Mouse (Mus musculus) naive thymus-derived CD4-positive, alpha-beta T cell, adult 2 months (primary cell): ENCODE measurements at regions not wholly inside any gene's neighbourhood (a gene's known extent, or its start where the extent isn't known, plus 50 kb on each side); places are given as distances from the start of the nearest gene placed in this dataset.

Source experiments
- DNase-seq: peaks from one replicate; pipeline ENCODE4 v3.0.0-alpha.2; 2011; ENCODE audit warnings: low read depth

DNA sequence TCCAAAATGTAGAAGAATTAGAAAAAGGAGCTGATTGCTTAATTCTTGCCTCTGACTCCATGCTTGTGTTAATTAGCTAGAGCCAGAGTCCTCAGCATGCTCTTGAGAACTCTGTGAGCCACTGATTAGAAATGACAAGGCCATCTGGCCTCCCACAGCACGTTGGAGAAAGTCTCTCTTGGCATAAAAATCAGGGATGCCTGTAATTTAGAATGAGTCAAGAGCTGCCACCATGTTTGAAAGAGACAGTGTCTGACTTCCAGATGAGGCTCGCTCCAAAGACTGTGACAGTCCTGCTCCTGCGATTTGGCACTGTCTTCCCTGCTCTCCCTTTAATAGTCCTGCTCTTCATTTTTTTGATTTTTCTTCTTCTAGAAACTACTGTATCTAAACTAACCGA, 374.6 kb downstream of the Ipo11 start:
- DNase-seq: no peak

DNA sequence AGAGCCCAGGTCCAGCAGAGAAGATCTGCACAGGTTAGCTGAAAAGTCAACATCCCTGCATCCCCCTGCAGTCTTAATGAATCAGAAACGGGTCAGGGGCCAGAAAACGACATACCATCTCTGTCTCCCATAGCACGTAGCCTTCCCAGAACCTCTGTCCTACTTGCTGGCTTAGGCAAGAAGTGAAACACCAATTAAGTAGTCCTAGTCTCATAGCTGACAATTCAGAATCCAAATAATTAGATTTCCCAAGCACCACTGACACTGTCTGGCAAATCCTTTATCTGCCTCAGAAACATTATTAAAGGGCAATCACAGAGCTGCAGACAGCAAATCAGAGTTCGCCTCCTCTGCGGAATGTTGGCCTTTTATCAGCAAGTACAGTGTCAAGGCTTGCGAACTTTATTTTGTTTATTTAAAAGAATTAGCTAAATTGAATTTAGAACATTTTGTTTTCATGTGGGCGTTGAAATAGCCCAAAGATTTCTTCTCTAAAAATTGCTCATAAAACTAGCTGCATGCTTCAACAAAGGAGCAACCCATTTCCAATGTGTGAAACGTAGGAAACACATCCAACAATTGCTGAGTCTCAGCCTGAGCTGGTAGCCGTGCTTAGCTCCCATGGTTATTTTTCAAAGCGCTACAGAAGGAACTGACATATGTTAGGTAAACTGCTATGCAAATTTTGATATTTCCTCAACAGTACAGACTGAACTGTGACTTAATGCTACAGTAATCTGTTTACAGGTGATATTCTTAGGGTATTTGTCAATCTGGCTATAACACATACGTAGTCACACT, 411.2 kb downstream of the Ipo11 start:
- DNase-seq: no peak

DNA sequence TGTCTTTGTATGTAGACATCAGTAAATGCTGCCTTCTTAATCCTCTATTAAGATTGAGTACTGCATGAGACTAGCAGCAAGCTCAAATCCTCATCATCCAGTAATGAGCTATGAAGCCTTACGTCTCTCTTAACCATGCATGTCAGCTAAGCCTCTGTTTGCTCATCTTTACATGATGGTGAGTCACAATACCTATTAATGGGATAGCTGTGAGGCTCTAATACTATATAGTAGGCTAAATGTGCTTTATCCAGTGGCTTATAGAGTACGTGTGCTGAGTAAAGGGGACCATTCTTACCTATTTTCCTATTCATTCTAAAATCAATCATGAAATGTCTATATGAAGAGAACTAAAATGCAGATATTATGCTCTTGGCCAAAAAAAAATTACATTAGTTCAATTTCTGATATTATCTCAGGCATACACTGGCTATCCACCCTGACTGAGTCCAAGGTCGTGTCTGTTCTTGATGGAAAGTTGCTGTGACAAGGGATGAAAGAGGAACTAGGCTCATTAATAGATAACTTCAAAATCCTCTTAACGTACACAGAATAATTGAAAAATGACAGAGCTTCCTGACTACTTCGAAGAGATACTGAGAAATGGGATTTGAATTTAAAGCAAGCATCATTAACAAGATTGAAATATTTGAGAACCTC, 422.1 kb downstream of the Ipo11 start:
- DNase-seq: no peak

DNA sequence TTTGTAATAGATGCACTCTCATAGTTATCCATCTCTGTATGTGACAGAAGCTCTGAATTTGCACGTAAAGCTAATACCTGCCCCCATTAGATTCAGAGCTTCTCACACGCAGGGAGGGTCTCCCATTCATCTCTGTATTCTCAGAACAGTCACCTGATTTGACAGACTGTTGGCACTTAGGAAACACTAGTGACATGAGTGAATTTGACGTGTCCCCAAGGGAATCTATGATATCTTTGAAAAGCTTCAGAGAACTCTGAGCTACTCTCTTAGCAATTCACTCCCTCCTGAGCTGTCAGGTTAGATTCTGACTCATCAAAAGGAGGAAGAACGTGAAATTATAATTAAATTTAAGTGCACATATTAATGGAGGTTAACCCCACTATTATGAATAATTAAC, 423.1 kb downstream of the Ipo11 start:
- no peak for DNase-seq

DNA sequence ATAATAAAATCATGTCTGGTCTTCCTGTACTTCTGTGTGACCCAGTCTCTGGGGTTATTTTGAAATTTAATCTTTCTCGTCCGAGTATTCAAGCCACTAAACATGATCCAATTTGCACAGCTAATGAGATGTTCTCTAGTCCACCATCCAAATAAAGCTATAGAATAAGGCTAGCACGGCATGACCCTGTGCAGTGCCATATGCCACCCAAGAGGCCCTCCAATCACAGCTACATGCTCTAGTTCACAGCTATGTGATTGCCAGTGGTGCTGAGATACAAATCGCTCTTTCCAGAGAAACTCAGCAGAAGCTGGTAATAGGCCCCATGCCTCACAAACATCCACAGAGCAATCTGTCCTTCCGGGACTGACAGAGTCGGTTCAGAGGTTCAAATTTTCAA, 426.3 kb downstream of the Ipo11 start:
- DNase-seq: no peak

DNA sequence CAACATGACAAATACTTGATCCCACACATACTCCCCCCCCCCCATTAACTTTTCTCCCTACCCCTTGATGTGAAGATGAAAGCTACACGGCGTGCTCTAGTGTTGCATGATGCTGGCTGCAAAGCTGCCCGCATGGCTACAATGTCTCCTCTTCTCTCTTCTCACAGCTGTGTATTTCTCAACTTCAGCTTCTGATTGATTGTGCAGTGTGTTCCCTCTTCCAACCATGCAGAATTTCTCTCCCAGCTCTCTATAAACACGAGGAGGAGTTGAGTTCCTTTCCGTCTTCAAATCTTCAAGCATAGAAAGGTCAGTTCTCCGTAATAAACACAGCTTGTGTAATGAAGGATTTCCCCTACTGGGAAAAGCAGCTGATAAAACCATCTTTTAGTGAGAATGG, 435.5 kb downstream of the Ipo11 start:
- DNase-seq: no peak

DNA sequence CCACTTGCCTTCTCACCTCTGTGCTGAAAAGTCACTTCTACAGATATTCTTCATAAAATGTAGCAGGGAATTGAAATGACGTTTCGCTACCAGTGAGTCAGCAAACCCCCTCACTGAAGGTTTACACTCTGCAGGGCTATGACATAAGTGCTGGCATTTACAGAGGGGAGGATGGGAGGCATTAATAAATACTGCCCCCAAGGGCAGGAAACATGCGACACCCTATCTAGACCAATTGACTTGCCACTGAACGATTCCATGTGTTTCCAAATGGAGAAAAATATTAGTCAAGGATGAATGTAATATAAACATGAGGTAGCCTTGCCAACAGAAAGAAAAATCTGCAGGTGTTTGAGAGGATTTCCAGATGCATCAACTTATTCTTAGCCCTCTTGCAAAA, 465.5 kb downstream of the Ipo11 start:
- DNase-seq: no peak

DNA sequence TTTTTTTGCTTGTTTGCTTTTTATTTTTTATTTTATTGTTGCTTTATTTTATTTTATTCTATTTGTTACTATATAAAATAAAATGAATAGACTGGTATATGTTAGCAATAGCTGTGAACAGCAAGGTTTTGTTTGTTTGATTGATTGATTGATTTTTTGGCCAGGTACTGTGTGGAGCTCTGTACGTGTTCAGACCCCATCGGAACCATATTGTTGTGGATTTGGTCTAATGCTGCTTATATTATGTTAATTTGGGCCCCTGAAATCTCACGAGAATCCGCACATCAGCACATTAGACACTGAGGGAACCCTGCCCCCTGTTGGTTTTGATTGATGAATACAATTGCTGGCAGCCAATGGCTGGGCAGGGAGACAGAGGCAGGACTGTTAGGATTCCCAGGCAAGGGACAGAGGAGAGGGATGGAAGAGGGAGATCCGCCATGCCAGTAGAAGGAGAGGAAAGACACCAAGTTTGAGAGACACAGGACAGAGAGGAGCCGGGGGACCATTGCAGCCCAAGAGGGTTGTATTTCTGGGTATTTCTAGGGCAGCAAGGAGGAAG, 482.3 kb downstream of the Ipo11 start:
- no peak for DNase-seq

DNA sequence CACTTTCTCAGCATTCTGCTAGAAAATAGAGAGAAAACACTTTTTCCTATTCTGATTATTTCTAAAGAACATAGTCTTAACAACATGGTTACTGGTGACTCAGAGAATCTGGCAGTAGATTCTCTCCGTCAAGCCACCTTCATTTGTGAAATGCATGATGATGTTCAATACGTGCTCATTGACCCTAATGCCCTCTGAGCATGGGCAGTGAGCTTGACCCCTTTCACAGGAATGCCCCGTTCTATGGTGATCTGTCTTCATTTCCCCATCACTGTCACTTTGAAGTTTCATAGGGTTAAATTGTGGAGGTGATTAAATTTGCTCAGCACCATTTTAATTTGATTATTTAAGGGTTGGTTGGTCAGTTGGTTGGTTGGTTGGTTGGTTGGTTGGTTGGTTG, 504.6 kb downstream of the Ipo11 start:
- DNase-seq: no peak

DNA sequence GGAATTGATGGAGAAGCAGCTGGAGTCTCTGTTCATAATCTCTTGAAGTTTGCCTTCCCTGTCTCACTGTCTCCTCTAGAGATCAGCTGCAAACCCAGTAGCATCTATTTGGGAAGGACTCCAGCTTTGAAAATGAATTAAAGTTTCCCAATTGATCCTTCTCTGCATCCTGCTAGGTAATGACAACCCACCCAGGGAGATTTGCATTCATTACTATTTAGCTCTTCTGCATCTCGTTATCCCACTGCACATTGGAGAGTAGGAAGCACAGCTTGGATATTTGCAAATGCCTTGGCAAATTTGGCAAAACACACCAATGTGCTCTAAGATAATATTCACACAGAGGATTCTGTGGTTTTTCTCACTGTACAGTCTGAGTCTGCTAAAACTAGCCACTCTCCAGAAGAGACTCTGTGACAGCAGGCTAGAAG, 530.1 kb downstream of the Ipo11 start:
- DNase-seq: no peak

DNA sequence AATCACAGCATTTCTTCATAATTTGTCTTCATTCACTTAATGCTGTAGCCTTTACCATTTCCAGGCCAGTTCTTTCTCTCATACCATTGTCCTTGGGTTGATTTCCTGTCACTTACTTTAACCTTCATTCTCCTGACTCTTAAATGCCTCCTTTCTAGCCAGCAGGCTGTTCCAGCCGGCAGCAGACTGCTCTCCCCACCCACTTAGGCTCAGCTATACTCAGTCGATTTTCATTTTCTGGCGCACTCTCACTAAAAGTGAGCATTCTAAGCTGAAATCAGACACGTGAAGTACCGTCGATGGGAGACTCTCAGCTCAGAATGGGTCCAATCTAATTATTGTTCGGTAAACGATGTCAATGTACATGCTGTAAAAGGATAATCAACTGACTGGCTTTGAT, 544.1 kb downstream of the Ipo11 start:
- DNase-seq: no peak

DNA sequence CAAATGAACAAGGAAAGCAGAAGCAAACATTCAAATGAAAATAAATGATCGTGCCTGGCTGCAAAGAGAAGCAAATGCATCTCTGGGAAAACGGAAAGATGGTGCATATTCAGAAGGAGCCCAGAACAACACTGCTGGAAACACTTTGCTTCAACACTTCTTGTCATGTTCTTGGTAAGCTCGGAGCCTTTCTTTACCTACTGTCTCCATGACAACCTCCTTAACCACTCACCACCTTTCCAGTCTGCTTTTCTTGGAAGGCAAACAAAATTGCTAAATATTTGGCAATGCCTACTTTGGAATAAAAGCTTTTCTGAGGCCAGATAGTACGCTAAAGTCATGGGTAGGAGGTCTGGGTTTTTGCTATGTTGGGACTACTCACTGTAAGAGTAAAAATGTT, 548.1 kb downstream of the Ipo11 start:
- no peak for DNase-seq

DNA sequence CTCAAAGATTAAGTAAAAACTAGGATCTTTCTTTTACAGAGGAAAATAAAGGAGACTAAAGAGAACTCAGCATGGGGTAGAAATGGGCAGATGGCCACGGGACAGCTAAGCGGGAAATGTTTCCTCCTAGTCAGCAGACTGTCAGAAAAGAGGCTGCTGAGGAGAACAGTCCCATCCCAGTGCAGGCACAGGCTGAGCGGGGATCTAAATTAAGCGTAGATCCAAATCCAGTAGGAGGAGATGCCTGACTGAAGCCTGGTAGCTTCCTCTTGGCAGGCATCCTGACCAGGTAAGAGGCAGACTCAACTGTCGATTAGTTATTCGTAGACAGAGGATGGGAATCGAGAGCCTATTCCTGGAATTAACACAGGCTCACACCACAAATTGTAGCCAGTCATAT, 569.2 kb downstream of the Ipo11 start:
- no peak for DNase-seq

DNA sequence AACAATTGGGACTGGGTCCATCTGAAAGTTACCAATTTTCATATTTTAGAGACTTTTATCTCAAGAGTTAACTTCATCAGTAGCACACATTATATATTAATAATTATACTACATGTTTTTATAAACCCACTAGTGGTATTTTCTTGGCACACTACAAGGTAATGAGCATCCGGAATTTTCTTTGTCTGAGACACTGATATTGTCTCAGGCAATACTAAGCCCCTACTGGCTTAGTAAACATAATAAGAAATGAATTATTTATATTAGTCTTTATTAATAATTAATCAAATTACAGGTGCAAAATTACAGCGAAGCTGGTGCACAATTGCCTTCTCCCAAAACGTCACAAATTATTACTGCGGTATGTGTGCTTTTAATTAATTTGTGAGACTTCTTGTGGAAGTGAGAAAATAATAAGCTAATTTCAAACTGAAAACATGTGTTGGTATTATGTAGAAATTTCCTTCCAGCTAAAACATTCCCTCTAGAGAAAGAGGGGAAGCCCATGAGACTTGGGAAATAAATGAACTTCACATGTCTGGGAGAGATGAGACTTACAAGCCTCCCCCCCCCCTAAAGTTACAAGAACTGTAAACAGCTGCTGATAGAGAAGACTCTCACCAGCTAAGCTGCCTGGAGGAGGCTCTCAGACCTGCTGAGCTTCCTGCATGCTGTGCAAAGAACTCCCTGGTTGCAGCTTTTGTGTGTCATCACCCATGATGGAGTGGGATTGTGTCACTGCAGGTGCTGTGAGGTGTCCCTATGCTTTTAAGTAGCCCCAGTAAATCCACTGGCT, 583.9 kb downstream of the Ipo11 start:
- no peak for DNase-seq

DNA sequence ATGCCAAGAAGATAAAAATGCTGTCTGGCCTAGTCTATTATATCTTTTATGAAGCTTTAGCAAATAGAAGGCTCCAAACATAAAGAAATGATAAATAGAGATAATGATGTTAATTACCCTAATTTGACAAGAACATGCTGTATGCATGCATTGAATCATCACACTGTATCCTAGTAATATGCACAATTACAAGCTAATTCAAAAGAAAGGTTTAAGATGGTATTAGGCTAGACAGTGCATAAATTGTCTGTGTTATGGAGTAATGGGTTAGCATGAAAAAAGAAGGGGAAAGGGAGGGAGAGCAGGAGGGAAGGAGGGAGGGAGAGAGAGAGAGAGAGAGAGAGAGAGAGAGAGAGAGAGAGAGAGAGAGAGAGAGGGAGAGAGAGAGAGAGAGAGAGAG, 604.7 kb downstream of the Ipo11 start:
- DNase-seq: no peak

DNA sequence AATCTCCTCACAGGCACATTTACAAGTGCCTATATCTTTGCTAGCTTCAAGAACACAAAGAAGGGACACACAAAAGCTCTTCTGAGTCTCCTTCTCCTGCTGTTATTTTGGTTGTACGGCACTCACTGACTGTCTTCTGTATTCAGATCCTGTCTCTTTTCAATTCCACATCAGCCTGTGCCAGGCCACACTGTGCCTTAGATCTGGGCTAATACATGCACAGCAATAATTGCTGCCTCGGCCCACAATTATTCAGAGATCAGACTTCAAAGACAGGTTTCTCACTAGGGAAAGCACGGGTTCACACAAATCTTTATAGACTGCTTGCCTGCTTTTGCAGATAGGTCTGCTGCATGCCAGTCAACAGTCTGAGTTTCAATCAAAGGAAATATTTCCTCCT, 617.8 kb downstream of the Ipo11 start:
- DNase-seq: no peak

DNA sequence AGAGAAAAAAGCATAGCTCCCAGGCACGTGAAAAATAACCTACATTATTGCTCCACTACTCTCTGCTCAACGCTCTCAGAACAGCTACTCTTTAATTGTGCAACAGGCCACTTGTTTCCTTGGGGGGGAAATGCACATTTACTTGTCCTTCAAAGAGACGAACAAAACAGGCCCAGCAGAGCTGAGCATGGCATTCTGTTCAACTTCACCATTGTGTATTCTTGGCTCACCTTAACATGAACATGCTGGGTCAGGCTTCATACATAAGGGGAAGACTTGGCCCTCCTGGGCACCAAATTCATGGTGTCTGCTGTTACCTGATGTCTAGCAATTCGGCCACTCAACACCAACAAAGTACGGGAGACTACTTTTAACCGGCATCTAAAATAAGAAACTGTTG, 618.3 kb downstream of the Ipo11 start:
- no peak for DNase-seq

DNA sequence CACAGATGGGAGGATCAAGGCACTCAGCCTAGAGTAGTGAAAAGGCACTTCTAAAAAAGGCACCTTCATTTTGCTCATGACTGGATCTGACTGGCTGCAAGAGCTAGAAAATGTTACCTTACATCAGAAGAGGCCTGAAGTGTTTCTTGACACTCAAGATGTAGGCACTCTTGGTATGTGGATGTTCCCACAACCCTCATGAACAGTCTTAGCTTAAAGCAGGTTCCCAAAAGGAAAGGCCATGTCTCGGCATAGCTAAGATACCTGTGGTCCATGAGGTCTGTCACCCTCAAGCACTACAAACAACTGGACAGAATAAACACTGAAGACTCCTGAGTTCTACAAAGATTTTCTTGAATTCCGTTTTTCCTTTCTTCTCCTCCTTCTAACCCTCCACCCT, 619.5 kb downstream of the Ipo11 start:
- no peak for DNase-seq

DNA sequence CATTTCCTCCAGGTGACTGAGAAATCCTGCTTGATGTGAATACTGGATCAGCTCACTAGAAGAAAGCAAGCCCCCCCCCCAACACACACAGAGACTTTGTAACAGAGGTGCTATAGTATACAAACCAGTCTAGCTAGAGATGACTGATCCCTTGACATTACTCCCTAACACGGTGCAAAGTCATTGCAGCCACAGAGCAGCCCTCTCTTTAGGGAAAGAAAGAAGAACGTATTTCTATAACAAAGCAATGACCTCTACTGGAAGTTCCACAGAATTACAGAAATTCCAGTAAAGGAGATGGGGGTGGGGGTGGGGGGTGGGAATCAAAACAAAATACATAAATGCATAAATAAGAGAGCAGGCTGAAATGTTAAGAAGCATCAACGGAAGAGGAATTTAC, 655.6 kb downstream of the Ipo11 start:
- no peak for DNase-seq

DNA sequence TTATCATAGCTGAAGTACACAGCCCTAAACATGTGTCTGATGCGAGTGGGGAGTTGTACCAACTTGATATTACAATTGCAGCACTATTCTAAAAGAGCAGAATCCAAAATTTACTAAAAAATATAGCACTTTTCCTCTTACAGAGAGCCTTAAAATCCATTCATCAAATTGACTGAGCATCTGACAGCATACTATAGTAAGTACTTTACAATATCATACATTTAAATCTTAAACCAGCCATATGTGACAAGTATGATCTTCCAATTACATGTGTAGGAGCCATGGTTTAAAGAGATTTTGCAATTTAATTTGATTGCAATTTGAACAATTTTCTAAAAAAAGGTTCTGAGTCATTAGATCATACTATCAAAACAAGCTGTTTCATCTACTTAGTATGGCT, 676.9 kb downstream of the Ipo11 start:
- no peak for DNase-seq
